Mouse (Mus musculus) hindbrain, embryonic 13.5 days (tissue): ENCODE results near the gene Ppp2r5c. TPM values are rescaled to one million over a fixed set of nuclear protein-coding genes. Genes with fewer than 3 reads are reported as not detected.

Experiments used
- ATAC-seq: fragments of 200-750 bp; cut with Nextera tagmentation; 2 replicates; pipeline ENCODE4 v1.8.0; 2017; ENCODE audit warnings: moderate TSS enrichment; ENCODE audit not compliant: low FRiP score
- H3K27ac ChIP-seq: fragments of 300-500 bp; sonication (generic); 2 replicates; pipeline ENCODE4 v1.5.1; 2015; ENCODE audit warnings: inconsistent platforms, mild to moderate bottlenecking, moderate library complexity
- H3K27me3 ChIP-seq: fragments of 300-500 bp; sonication (generic); 2 replicates; pipeline ENCODE4 v1.6.1; 2015; ENCODE audit warnings: mild to moderate bottlenecking, inconsistent platforms
- H3K36me3 ChIP-seq: fragments of 300-500 bp; sonication (generic); 2 replicates; pipeline ENCODE4 v1.6.1; 2015; ENCODE audit warnings: mild to moderate bottlenecking, inconsistent platforms
- H3K4me1 ChIP-seq: fragments of 300-500 bp; sonication (generic); replicated peaks from 2 replicates; pipeline ENCODE4 v1.6.1; 2015; ENCODE audit warnings: inconsistent platforms
- H3K4me2 ChIP-seq: fragments of 300-500 bp; sonication (generic); 2 replicates; pipeline ENCODE4 v1.6.1; 2015; ENCODE audit warnings: inconsistent platforms, mild to moderate bottlenecking, moderate library complexity
- H3K4me3 ChIP-seq: fragments of 300-500 bp; sonication (generic); 2 replicates; pipeline ENCODE4 v1.5.1; 2015; ENCODE audit warnings: mild to moderate bottlenecking, inconsistent platforms
- H3K9ac ChIP-seq: fragments of 300-500 bp; sonication (generic); 2 replicates; pipeline ENCODE4 v1.6.1; 2015; ENCODE audit warnings: mild to moderate bottlenecking, inconsistent platforms
- H3K9me3 ChIP-seq: fragments of 300-500 bp; sonication (generic); 2 replicates; pipeline ENCODE4 v1.6.1; 2016; ENCODE audit warnings: inconsistent platforms
- WGBS: fragments of 180-500 bp; shearing (Covaris S2); methylation state at CpG from one replicate; pipeline ENCODE4 v1.1.7; 2015; 5-methylcytosine and 5-hydroxymethylcytosine counted together
- polyA plus RNA-seq: library from polyadenylated mRNA; unstranded; fragments of >200 nt; fragmentation: Nextera tagmentation; extraction: Ambion mirVana; gene quantifications from 2 replicates; pipeline ENCODE4 v1.2.1, GENCODE M21; 2015

Ppp2r5c gene
- polyA plus RNA-seq, 1 experiment from 2014 or later: 144 TPM

- H3K9me3 ChIP-seq: no peaks in the 10 kb centered on the region
- no peak overlapping the region for H3K4me2 ChIP-seq
- WGBS: 80% methylated on average over 5 of the region's 5 CpGs
- H3K27me3 ChIP-seq: no peaks in the 10 kb centered on the region
- H3K9ac ChIP-seq: no peak overlapping the region
- no peak overlapping the region for H3K27ac ChIP-seq
- no peaks in the 10 kb centered on the region for H3K4me1 ChIP-seq
- no peak overlapping the region for H3K4me3 ChIP-seq
- no peaks in the 10 kb centered on the region for H3K36me3 ChIP-seq
- no peak for ATAC-seq
Measured at GRCm38 (mm10) chr12:110424008-110424704, 22.8 kb upstream of the Ppp2r5c start.

DNA sequence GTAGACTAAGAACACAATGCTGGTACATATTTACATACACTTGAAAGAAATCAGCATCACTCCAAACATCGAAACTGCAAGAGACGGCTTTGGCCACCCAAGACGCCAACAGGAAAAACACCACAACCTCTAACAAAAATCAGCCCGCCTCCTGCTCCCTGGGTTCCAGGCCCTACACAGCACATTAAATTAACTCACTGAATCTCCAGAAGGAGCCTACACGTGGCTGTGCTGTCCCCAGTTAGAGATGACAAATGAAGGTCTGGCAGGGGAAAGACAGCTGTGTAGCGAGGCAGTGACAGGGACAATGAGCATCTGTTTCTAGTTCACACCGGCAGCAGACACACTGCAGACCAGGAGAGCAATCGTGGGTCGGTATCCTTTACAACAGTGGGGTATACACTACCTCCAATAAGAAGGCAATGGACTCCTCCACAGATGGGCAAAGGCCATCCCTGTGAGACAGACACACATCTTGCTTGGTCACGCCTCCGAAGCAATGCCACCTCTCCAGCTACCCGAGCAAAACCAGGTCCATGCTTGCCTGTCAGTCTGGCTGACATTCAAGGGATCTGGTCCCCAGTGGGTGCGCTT is 20.4 kb upstream of the Ppp2r5c start:
- H3K9me3 ChIP-seq: no peaks in the 10 kb centered on the region
- H3K9ac ChIP-seq: no peak overlapping the region
- H3K36me3 ChIP-seq: no peaks in the 10 kb centered on the region
- no peak for ATAC-seq
- H3K4me1 ChIP-seq: no peaks in the 10 kb centered on the region
- H3K27ac ChIP-seq: no peak overlapping the region
- no peak overlapping the region for H3K4me3 ChIP-seq
- no peak overlapping the region for H3K4me2 ChIP-seq
- H3K27me3 ChIP-seq: no peaks in the 10 kb centered on the region
- WGBS: 63% methylated on average over 13 of the region's 13 CpGs

GRCm38 (mm10) chr12:110429340-110429973 is 17.5 kb upstream of the Ppp2r5c start:
- Histone ChIP-seq H3K27me3 (no peaks in the 10 kb centered on the region), H3K4me3 (no peak overlapping the region), H3K4me2 (no peak overlapping the region), H3K36me3 (no peaks in the 10 kb centered on the region), H3K4me1 (no peaks in the 10 kb centered on the region), H3K9ac (0 out of 2 replicates have a peak overlapping the region, but pooled peaks have one; percentile 46), H3K9me3 (no peaks in the 10 kb centered on the region), H3K27ac (no peak overlapping the region)
- no peak for ATAC-seq
- 66% methylated on average over 12 of the region's 12 CpGs for WGBS

GRCm38 (mm10) chr12:110429990-110430389 is 16.9 kb upstream of the Ppp2r5c start:
- ATAC-seq: no peak
- Histone ChIP-seq H3K9ac (0 out of 2 replicates have a peak overlapping the region, but pooled peaks have one; percentile 46), H3K4me2 (no peak overlapping the region), H3K36me3 (no peaks in the 10 kb centered on the region), H3K4me1 (no peaks in the 10 kb centered on the region), H3K9me3 (no peaks in the 10 kb centered on the region), H3K4me3 (no peak overlapping the region), H3K27ac (no peak overlapping the region), H3K27me3 (no peaks in the 10 kb centered on the region)
- WGBS: 40% methylated on average over 10 of the region's 10 CpGs

GRCm38 (mm10) chr12:110431805-110432204 is 15.1 kb upstream of the Ppp2r5c start:
- no peaks in the 10 kb centered on the region for H3K27me3 ChIP-seq
- no peaks in the 10 kb centered on the region for H3K4me1 ChIP-seq
- ATAC-seq: no peak
- H3K36me3 ChIP-seq: no peaks in the 10 kb centered on the region
- WGBS: 52% methylated on average over 7 of the region's 7 CpGs
- H3K4me2 ChIP-seq: no peak overlapping the region
- H3K4me3 ChIP-seq: no peak overlapping the region
- H3K9me3 ChIP-seq: no peaks in the 10 kb centered on the region
- no peak overlapping the region for H3K27ac ChIP-seq
- H3K9ac ChIP-seq: peak overlapping the region; percentile 19; the same call in 1 of the 2 replicates

GRCm38 (mm10) chr12:110436638-110437366 is 10.1 kb upstream of the Ppp2r5c start:
- no peak overlapping the region for H3K4me3 ChIP-seq
- no peak overlapping the region for H3K4me2 ChIP-seq
- H3K9me3 ChIP-seq: peaks cover 6% of the 10 kb centered on the region; the same call in 1 of the 2 replicates
- 0 out of 2 replicates have a peak overlapping the region, but pooled peaks have one; percentile 29 for H3K9ac ChIP-seq
- no peak for ATAC-seq
- no peaks in the 10 kb centered on the region for H3K36me3 ChIP-seq
- H3K4me1 ChIP-seq: peaks cover 5% of the 10 kb centered on the region; the same call in 1 of the 2 replicates
- no peaks in the 10 kb centered on the region for H3K27me3 ChIP-seq
- 71% methylated on average over 9 of the region's 9 CpGs for WGBS
- H3K27ac ChIP-seq: no peak overlapping the region

- peaks cover 5% of the 10 kb centered on the region; the same call in 1 of the 2 replicates for H3K4me1 ChIP-seq
- H3K4me3 ChIP-seq: no peak overlapping the region
- H3K36me3 ChIP-seq: no peaks in the 10 kb centered on the region
- peaks cover 6% of the 10 kb centered on the region; the same call in 1 of the 2 replicates for H3K9me3 ChIP-seq
- H3K27me3 ChIP-seq: no peaks in the 10 kb centered on the region
- H3K4me2 ChIP-seq: no peak overlapping the region
- 0 out of 2 replicates have a peak overlapping the region, but pooled peaks have one; percentile 29 for H3K9ac ChIP-seq
- ATAC-seq: no peak
- 54% methylated on average over 7 of the region's 7 CpGs for WGBS
- no peak overlapping the region for H3K27ac ChIP-seq
Measured at GRCm38 (mm10) chr12:110437367-110437703, 9.6 kb upstream of the Ppp2r5c start.

DNA sequence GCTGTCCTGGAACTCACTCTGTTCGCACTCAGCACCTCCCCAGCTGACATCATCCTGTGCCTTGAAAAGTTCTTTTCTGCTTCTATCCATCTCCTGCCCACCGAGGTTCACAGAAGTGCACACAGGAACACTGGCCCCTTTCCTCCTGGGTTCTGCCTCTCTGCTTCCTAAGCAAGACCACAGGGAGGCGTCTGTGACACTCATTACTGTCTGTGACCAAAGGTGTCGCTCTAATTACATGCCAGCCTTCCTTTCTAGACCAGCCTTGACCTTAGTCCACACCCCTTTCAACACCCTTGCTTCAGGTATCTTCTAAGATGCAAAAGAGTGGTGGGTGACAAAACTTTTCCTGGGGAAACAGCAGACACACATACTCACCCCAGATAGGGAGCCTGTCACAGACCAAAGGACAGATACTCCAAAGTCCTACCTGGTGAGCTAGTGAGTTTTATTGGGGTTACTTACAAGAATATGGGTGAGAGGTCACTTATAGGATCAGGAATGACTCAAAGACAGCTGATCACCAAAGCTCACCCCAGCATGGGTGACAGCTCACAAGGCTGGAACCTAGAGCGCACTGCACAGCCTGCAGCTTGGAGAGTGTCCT is 8.4 kb upstream of the Ppp2r5c start:
- WGBS: 55% methylated on average over 5 of the region's 5 CpGs

GRCm38 (mm10) chr12:110442238-110442637 is 4.7 kb upstream of the Ppp2r5c start:
- WGBS: 88% methylated on average over 2 of the region's 2 CpGs
- H3K4me2 ChIP-seq: no peak overlapping the region
- no peaks in the 10 kb centered on the region for H3K36me3 ChIP-seq
- no peak for ATAC-seq
- peaks cover 6% of the 10 kb centered on the region; the same call in 1 of the 2 replicates for H3K9me3 ChIP-seq
- H3K4me1 ChIP-seq: peaks cover 10% of the 10 kb centered on the region
- no peak overlapping the region for H3K4me3 ChIP-seq
- H3K27ac ChIP-seq: no peak overlapping the region
- H3K9ac ChIP-seq: no peak overlapping the region
- peaks cover 19% of the 10 kb centered on the region for H3K27me3 ChIP-seq

More for the DNA sequence above, 8.4 kb upstream of the Ppp2r5c start:
- H3K4me1 ChIP-seq: peaks cover 5% of the 10 kb centered on the region; the same call in 1 of the 2 replicates
- H3K4me3 ChIP-seq: no peak overlapping the region
- no peak for ATAC-seq
- H3K27ac ChIP-seq: no peak overlapping the region
- H3K9ac ChIP-seq: no peak overlapping the region
- H3K4me2 ChIP-seq: no peak overlapping the region
- H3K9me3 ChIP-seq: peaks cover 6% of the 10 kb centered on the region; the same call in 1 of the 2 replicates
- peaks cover 10% of the 10 kb centered on the region for H3K27me3 ChIP-seq
- H3K36me3 ChIP-seq: no peaks in the 10 kb centered on the region

DNA sequence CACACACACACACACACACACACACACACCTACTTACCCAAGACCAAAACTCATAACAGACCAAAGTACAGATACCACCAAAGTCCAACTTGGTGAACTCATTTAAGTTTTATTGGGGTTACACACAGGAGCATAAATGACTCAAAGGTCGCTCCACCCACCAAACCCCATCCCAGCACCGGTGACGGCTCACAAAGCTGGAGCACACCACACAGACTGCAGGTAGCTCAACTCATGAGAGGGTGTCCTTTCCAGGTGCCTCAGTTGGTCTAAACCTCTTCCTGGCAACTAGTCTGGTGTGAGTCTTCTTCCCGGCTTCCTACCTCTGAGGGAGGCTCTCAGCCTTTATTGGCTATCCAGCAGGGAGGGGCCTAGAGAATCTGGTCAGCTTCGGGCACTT is 2.4 kb upstream of the Ppp2r5c start:
- Histone ChIP-seq H3K4me3 (no peak overlapping the region), H3K36me3 (peaks cover 3% of the 10 kb centered on the region; the same call in 1 of the 2 replicates), H3K4me2 (no peak overlapping the region), H3K27ac (no peak overlapping the region), H3K27me3 (peaks cover 19% of the 10 kb centered on the region), H3K9ac (no peak overlapping the region), H3K9me3 (peaks cover 6% of the 10 kb centered on the region; the same call in 1 of the 2 replicates), H3K4me1 (peaks cover 20% of the 10 kb centered on the region)
- 77% methylated on average over 5 of the region's 5 CpGs for WGBS
- ATAC-seq: no peak

DNA sequence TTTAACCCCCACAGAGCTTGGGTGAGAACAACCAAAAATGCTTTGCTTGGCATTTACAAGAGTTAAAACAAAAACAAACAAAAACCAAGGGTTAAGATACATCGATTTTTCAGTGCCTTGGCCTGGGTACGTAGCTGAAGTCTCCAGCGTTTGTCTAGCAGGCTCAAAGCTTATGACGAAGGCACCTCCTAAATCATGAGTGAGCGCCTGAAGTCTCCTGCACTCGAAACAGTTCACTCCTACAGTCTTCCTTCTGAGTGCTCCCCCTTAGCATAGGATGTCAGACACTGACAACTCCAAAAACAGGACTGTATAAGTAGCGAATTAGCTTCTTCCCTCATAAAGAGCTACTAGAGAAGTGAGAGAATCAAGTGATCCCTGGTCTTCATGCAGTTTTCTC is 1.1 kb upstream of the Ppp2r5c start:
- Histone ChIP-seq H3K36me3 (peaks cover 9% of the 10 kb centered on the region; the same call in 1 of the 2 replicates), H3K27ac (peak overlapping the region; percentile 94), H3K4me3 (peak overlapping the region; percentile 88)

More for the DNA sequence above, 1.1 kb upstream of the Ppp2r5c start:
- Histone ChIP-seq H3K4me1 (peaks cover 20% of the 10 kb centered on the region), H3K4me2 (peak overlapping the region; percentile 64), H3K9me3 (peaks cover 2% of the 10 kb centered on the region; the same call in 1 of the 2 replicates), H3K27me3 (peaks cover 19% of the 10 kb centered on the region), H3K9ac (peak overlapping the region; percentile 68)
- ATAC-seq: no peak
- 42% methylated on average over 7 of the region's 7 CpGs for WGBS
